Mouse (Mus musculus): ENCODE results near the gene Fry. TPM values are rescaled to one million over a fixed set of nuclear protein-coding genes. Genes with fewer than 3 reads are reported as not detected.
A peak's percentile ranks its signal among the peaks of the same experiment; 100 is the strongest.

The Fry gene
- total and polyA plus RNA-seq, 3 experiments, result 1.9 to 2.3 TPM; not detected in 1

GRCm38 (mm10) chr5:150384272-150385215 lies 266.1 kb downstream of the Fry start:
- H3K4me3 ChIP-seq (ENCODE audit: control insufficient read depth in 1 of 2, insufficient read depth in 1 of 2, low read depth in 2 of 2, low read length in 2 of 2), result no peak overlapping the region

GRCm38 (mm10) chr5:150385224-150385623 lies 266.8 kb downstream of the Fry start:
- no peak overlapping the region for H3K4me3 ChIP-seq (ENCODE audit: control insufficient read depth in 1 of 2, insufficient read depth in 1 of 2, low read depth in 2 of 2, low read length in 2 of 2)
- peaks cover 0 to 18% of the 10 kb centered on the region in 2 experiments; a peak in 2 of 4 replicates for H3K36me3 ChIP-seq (ENCODE audit: control insufficient read depth in 1 of 2, insufficient read depth in 2 of 2, low read length in 2 of 2)
- DNase-seq (ENCODE audit: low read depth, low spot score), result no peak
- no peaks in the 10 kb centered on the region for H3K27me3 ChIP-seq (ENCODE audit: control insufficient read depth in 1 of 2, insufficient read depth in 2 of 2, low read length in 2 of 2)
- H3K9me3 ChIP-seq (replicated peaks; ENCODE audit: insufficient read depth, low read length), result no peaks in the 10 kb centered on the region
- TF ChIP-seq TBP (IDR thresholded peaks at IDR 0.05; ENCODE audit: low read depth, low read length), result no peak
- peaks cover 15 to 20% of the 10 kb centered on the region in 2 experiments for H3K4me1 ChIP-seq (ENCODE audit: control insufficient read depth in 1 of 2, insufficient read depth in 2 of 2, low read length in 2 of 2)
- H3K79me2 ChIP-seq (ENCODE audit: control insufficient read depth, insufficient read depth, low read length, poor library complexity), result no peaks in the 10 kb centered on the region
- H3K27ac ChIP-seq (ENCODE audit: control insufficient read depth, low read depth, low read length), result no peak overlapping the region
- no peak overlapping the region for H3K9ac ChIP-seq (ENCODE audit: control insufficient read depth, low read depth, low read length, poor library complexity, severe bottlenecking)

More at GRCm38 (mm10) chr5:150384272-150385215, 266.1 kb downstream of the Fry start:
- peaks cover 12 to 15% of the 10 kb centered on the region in 2 experiments for H3K4me1 ChIP-seq (ENCODE audit: control insufficient read depth in 1 of 2, insufficient read depth in 2 of 2, low read length in 2 of 2)
- peaks cover 0 to 14% of the 10 kb centered on the region in 2 experiments; a peak in 2 of 4 replicates for H3K36me3 ChIP-seq (ENCODE audit: control insufficient read depth in 1 of 2, insufficient read depth in 2 of 2, low read length in 2 of 2)
- H3K9me3 ChIP-seq (replicated peaks; ENCODE audit: insufficient read depth, low read length), result no peaks in the 10 kb centered on the region
- H3K27ac ChIP-seq (ENCODE audit: control insufficient read depth, low read depth, low read length), result no peak overlapping the region; the same call in 1 of the 2 replicates
- no peaks in the 10 kb centered on the region for H3K79me2 ChIP-seq (ENCODE audit: control insufficient read depth, insufficient read depth, low read length, poor library complexity)
- no peaks in the 10 kb centered on the region for H3K27me3 ChIP-seq (ENCODE audit: control insufficient read depth in 1 of 2, insufficient read depth in 2 of 2, low read length in 2 of 2)
- H3K9ac ChIP-seq (ENCODE audit: control insufficient read depth, low read depth, low read length, poor library complexity, severe bottlenecking), result no peak overlapping the region
- TF ChIP-seq TCF12 (IDR thresholded peaks at IDR 0.05; ENCODE audit: low read depth, low read length) (peak; percentile 61; the same call in 1 of the 2 replicates), MYB (IDR thresholded peaks at IDR 0.05; ENCODE audit: low read depth, low read length) (peak; percentile 52; the same call in 1 of the 2 replicates), NRF1 (IDR thresholded peaks at IDR 0.05; ENCODE audit: insufficient read depth, low read depth, low read length, poor library complexity, severe bottlenecking) (no peak), GATA1 (IDR thresholded peaks at IDR 0.05; ENCODE audit: low read depth, low read length) (peak; percentile 84), EP300 (IDR thresholded peaks at IDR 0.05; ENCODE audit: low read depth in 1 of 2, low read length in 2 of 2) (peak; percentile 69 to 81), SIN3A (IDR thresholded peaks at IDR 0.05; ENCODE audit: low read length) (peak; percentile 29; the same call in 1 of the 2 replicates), CTCF (IDR thresholded peaks at IDR 0.05 in 2 of 3, conservative IDR thresholded peaks at IDR 0.05 in 1 of 3; ENCODE audit: control insufficient read depth in 1 of 3, insufficient read depth in 1 of 3, low read depth in 2 of 3, low read length in 3 of 3, poor library complexity in 1 of 3, severe bottlenecking in 1 of 3) (no peak), RCOR1 (IDR thresholded peaks at IDR 0.05; ENCODE audit: low read depth, low read length) (peak; percentile 61; the same call in 1 of the 2 replicates), ZC3H11A (IDR thresholded peaks at IDR 0.05; ENCODE audit: low read depth, low read length) (no peak), ETS1 (IDR thresholded peaks at IDR 0.05; ENCODE audit: low read depth, low read length) (peak; percentile 86), HCFC1 (IDR thresholded peaks at IDR 0.05; ENCODE audit: low read depth, low read length) (peak; percentile 44; the same call in 1 of the 2 replicates), ZNF384 (IDR thresholded peaks at IDR 0.05; ENCODE audit: low read depth, low read length) (no peak), KAT2A (conservative IDR thresholded peaks at IDR 0.05; ENCODE audit: low read depth, low read length) (no peak), JUND (IDR thresholded peaks at IDR 0.05; ENCODE audit: low read depth, low read length) (no peak), E2F4 (IDR thresholded peaks at IDR 0.05; ENCODE audit: borderline replicate concordance, low read depth, low read length) (no peak), MEF2A (IDR thresholded peaks at IDR 0.05; ENCODE audit: extremely low read depth, insufficient replicate concordance, low read depth, low read length, poor library complexity, severe bottlenecking) (peak; percentile 59; the same call in 1 of the 2 replicates), MXI1 (IDR thresholded peaks at IDR 0.05; ENCODE audit: low read depth, low read length) (peak; percentile 40; the same call in 1 of the 2 replicates)
- peak; percentile 61 for DNase-seq (ENCODE audit: low read depth, low spot score)
